Mouse (Mus musculus) kidney, adult 2 months (tissue): Measurements from ENCODE around the gene Stau1. TPM values are rescaled to one million over a fixed set of nuclear protein-coding genes. Genes with fewer than 3 reads are reported as not detected.
"Not testable (repeated sequence)": the region's sequence is repeated elsewhere in the genome, so short reads cannot be mapped to it uniquely, and the experiment has no call there.

Experiments
- DNase-seq: peaks from one replicate; pipeline ENCODE4 v3.0.0; 2021
- H3K27ac ChIP-seq: fragments of 200-500 bp; 2 replicates; pipeline ENCODE4 v1.5.1; 2012; ENCODE audit warnings: low read depth, low read length, control low read depth, inconsistent platforms; ENCODE audit not compliant: insufficient read depth
- H3K27me3 ChIP-seq: fragments of 200-500 bp; replicated peaks from 2 replicates; pipeline ENCODE4 v1.6.1; 2012; ENCODE audit warnings: mild to moderate bottlenecking, moderate library complexity, low read length, inconsistent platforms; ENCODE audit not compliant: control insufficient read depth, insufficient read depth
- H3K36me3 ChIP-seq: fragments of 200-500 bp; 2 replicates; pipeline ENCODE4 v1.6.1; 2012; ENCODE audit warnings: mild to moderate bottlenecking, moderate library complexity, low read length, inconsistent platforms; ENCODE audit not compliant: control insufficient read depth, insufficient read depth
- H3K4me1 ChIP-seq: fragments of 200-500 bp; 2 replicates; pipeline ENCODE4 v1.6.1; 2011; ENCODE audit warnings: low read length; ENCODE audit not compliant: control insufficient read depth, insufficient read depth
- H3K4me3 ChIP-seq: fragments of 200-500 bp; 2 replicates; pipeline ENCODE4 v1.5.1; 2011; ENCODE audit warnings: mild to moderate bottlenecking, low read depth, low read length, control low read depth; ENCODE audit not compliant: insufficient read depth
- CTCF ChIP-seq: fragments of 200-500 bp; conservative IDR thresholded peaks from 2 replicates; pipeline ENCODE4 v1.5.1; 2011; ENCODE audit warnings: low read depth, mild to moderate bottlenecking, control low read depth, low read length, moderate library complexity, mixed read lengths; ENCODE audit not compliant: insufficient read depth, insufficient read length
- POLR2A ChIP-seq: fragments of 200-500 bp; IDR thresholded peaks from one replicate; pipeline ENCODE4 v1.6.1; 2011; ENCODE audit warnings: low read depth, low read length, control low read depth
- WGBS: fragments of 180-500 bp; shearing (Covaris S2); methylation state at CpG from one replicate; pipeline ENCODE4 v1.1.7; 2018; 5-methylcytosine and 5-hydroxymethylcytosine counted together
- polyA plus RNA-seq: library from polyadenylated mRNA; depleted of rRNA; stranded (reverse); fragments of >200 nt; gene quantifications from 2 replicates; pipeline ENCODE4 v1.2.3, GENCODE M21; 2012

Stau1 gene
- polyA plus RNA-seq, 1 experiment = 34.2 TPM

DNA sequence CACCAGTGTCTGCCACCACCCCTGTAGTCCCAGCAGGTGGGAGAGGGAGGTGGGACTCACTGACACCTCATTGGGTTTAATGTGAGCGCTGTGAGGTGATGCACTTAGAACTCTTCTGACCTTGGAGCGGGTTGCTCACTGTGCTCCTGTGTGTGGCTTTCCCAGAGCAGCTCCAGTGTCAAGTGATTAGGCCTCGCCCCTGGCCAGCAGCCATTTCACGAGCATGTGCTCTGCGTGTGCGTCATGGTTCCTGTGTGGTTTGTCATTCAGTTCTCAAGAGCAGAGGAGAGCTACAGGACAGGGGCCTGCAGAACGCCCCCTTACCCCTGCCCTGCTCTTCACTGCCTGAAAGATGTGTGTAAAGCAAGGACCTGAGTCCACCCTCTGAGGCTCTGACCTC lies 32.5 kb upstream of the Stau1 start:
- 93% methylated on average over 7 of the region's 7 CpGs for WGBS
- peaks cover 3% of the 10 kb centered on the region for H3K36me3 ChIP-seq
- no peak for DNase-seq

DNA sequence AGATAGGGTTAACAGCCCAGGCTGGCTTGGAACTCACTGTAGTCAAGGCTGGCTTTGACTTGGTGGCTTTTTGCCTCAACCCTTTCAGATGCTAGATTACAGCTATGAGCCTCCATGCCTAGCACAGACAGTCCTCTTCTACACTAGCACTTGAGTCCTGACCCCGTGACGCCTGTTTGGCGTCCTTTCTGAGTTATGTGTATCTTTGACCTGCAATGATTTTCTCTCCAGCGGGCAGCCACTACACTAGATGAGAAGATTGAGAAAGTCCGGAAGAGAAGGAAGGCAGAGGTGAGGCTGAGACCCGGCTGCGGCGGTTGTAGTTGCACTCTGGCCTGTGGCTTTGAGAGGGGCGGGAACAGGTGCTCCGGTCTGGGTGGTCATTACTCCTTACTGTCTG lies 23.3 kb upstream of the Stau1 start:
- no peak overlapping the region for H3K27ac ChIP-seq
- no peaks in the 10 kb centered on the region; the same call in none of the 2 replicates for H3K36me3 ChIP-seq
- WGBS = 78% methylated on average over 10 of the region's 10 CpGs
- DNase-seq = no peak
- no peaks in the 10 kb centered on the region for H3K27me3 ChIP-seq
- TF ChIP-seq CTCF (no peak), POLR2A (no peak)
- no peak overlapping the region for H3K4me3 ChIP-seq
- H3K4me1 ChIP-seq = peaks cover 4% of the 10 kb centered on the region; the same call in 1 of the 2 replicates

More for the DNA sequence above, 32.5 kb upstream of the Stau1 start:
- no peak for TF ChIP-seq POLR2A
- TF ChIP-seq CTCF = no peak
- Histone ChIP-seq H3K4me1 (no peaks in the 10 kb centered on the region), H3K27me3 (no peaks in the 10 kb centered on the region), H3K4me3 (no peak overlapping the region), H3K27ac (no peak overlapping the region)

DNA sequence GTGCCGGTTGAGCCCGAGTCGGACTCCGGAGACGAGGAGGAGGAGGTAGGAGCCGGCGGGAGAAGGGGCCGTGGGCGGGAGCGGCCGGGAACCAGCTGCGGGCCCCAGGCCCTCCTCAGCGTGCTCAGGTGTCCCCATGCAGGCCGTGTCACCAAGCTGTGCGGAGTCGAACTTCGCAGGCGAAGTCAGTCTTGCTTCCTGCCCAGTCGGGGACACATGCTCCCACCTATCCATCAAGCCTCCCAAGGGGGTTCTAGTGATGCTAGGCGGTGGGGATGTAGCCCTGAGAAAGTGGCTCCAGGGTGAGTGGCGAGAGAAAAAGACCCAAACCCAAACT lies 19.3 kb upstream of the Stau1 start:
- WGBS = 0% methylated on average over 21 of the region's 21 CpGs

DNA sequence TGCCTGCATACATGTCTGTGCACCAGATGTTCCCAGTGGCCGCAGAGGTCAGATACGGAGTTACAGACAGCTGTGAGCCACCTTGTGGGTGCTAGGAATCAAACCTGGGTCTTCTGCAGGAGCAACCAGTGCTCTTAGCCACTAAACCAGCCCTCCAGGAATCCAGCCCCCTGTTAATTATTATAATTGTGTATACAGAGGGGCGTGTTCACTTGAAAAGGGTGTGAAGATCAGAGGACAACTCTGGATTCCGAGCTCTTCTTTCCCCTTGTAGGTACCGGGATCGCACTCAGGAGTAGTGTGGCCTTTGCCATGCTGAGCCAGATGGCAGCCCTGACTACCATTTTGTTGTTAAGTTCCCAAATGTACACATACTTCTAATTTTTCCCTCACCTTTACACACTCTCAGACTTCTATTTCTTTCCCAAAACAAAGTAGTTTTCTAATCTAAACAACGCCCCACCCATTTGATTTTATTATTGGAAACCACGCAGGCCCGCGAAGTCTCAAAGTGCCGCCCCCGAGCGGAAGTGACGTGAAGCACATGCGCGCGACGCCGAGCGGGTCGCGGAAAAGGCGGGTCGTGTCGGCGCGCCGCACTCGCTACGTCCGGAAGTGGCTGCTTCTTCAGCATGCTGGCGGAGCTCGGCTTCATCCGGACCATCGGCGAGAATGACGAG lies 18.7 kb upstream of the Stau1 start, which contains the start of gene Ddx27:
TSS of gene Ddx27 (plus strand) at position 492 of the 680 bp plus-strand sequence.
- DNase-seq = peak; percentile 96
- Histone ChIP-seq H3K27me3 (no peaks in the 10 kb centered on the region), H3K27ac (peak within 1 kb of the TSS; percentile 49; the same call in 1 of the 2 replicates), H3K4me3 (peak within 1 kb of the TSS; percentile 83), H3K4me1 (peaks cover 4% of the 10 kb centered on the region; the same call in 1 of the 2 replicates), H3K36me3 (no peaks in the 10 kb centered on the region)
- TF ChIP-seq CTCF = no peak
- TF ChIP-seq POLR2A = no peak
- WGBS = 2% methylated on average over 37 of the region's 37 CpGs

More for the DNA sequence above, 19.3 kb upstream of the Stau1 start:
- no peak for TF ChIP-seq POLR2A
- no peak for TF ChIP-seq CTCF
- Histone ChIP-seq H3K27me3 (no peaks in the 10 kb centered on the region), H3K4me3 (peak overlapping the region; percentile 83), H3K4me1 (peaks cover 4% of the 10 kb centered on the region; the same call in 1 of the 2 replicates), H3K36me3 (no peaks in the 10 kb centered on the region), H3K27ac (no peak overlapping the region)
- DNase-seq = no peak

DNA sequence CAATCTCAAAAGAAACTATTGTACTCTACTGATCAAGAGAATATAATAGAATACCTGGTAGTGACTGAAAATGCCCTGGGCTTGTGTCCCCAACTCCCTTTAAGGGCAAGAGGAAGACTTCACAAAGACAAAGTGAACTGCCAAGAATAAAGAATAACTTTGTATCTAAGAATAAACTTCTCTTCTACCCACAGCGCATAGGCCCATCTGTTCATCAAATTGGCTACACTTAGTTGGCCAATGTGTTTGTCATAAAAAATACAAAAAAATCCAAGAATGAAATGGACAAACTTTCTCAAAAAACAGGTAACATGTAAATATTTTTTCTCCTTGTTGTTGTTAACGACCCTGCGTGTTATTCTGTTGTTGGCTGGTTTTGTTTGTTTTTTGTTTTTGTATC lies 14.4 kb upstream of the Stau1 start:
- Histone ChIP-seq H3K36me3 (no peaks in the 10 kb centered on the region), H3K27ac (no peak overlapping the region), H3K27me3 (no peaks in the 10 kb centered on the region), H3K4me3 (no peak overlapping the region), H3K4me1 (peaks cover 4% of the 10 kb centered on the region; the same call in 1 of the 2 replicates)
- TF ChIP-seq CTCF (no peak), POLR2A (no peak)
- no peak for DNase-seq
- WGBS = 87% methylated on average over 3 of the region's 3 CpGs

DNA sequence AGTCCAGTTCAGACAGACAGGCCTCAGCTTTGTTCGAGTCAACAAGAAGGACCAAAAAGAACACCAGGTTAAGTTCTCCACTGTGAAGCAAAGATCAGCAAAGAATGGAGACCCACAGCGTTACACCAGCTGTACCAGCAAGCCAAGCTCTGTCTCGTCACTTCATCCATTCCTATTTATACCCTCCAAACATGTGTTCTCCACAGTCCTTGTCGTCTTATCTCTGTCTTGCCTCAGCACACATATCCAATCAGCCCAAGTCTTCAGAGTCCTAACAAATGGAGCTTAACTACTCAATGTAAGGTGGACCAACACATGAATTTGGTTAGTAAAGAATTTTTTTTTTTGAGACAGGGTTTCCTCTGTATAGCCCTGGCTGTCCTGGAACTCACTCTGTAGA lies 13.4 kb upstream of the Stau1 start:
- 84% methylated on average over 4 of the region's 4 CpGs for WGBS
- Histone ChIP-seq H3K27me3 (no peaks in the 10 kb centered on the region), H3K27ac (no peak overlapping the region), H3K4me1 (peaks cover under 1% of the 10 kb centered on the region; the same call in 1 of the 2 replicates), H3K36me3 (no peaks in the 10 kb centered on the region), H3K4me3 (no peak overlapping the region)
- DNase-seq = no peak
- no peak for TF ChIP-seq POLR2A
- no peak for TF ChIP-seq CTCF

DNA sequence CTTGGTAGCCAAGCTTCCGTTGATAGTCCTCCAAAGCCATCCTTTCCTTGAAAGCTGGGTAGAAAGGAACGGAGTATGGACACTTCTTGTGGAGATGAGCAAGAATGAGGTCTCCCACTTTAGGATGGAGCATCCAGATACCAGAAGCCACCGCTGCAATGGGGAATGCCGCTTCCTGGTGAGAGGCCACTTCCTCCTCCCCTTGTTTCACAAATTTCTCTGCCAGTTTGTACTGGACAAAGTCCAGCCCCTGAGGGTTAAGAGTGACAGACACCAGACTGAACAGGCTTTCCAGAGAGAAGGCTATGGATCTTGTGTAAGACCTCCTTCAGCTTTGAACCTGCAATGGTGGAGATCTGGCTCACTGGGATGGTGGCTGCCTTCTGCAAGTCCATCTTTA lies 11.5 kb upstream of the Stau1 start:
- not testable (repeated sequence) for H3K36me3 ChIP-seq, H3K4me1 ChIP-seq, H3K27ac ChIP-seq, H3K4me3 ChIP-seq, H3K27me3 ChIP-seq
- DNase-seq = peak; percentile 31
- WGBS = 55% methylated on average over 4 of the region's 4 CpGs
